Comparison of ENCODE assay signal across 12 mouse cellular contexts in genomic region chr6:126736996-126737395, GRCm38 (mm10). TPM values are rescaled to one million over a fixed set of nuclear protein-coding genes. Genes with fewer than 3 reads are reported as not detected.
DNase-seq lines count a peak whose midpoint lies in the region; ATAC-seq lines count a peak whose summit lies in the region.
"Had no signal": no experiment of that assay in that cellular context is flagged by ENCODE, and none has a peak within 500 bp of the region (broad histone marks: within the 10 kb centered on the region; RNA-seq: fewer than 3 reads in every experiment).

No protein-coding gene starts in this region.

- no peaks in the 10 kb centered on the region for H3K9me3 ChIP-seq in forebrain, embryonic 16.5 days (ENCODE audit: control insufficient read depth, low read length)
- H3K9me3 ChIP-seq in forebrain, embryonic 12.5 days = no peaks in the 10 kb centered on the region
- no peaks in the 10 kb centered on the region for H3K9me3 ChIP-seq in kidney, embryonic 15.5 days (replicated peaks)
- no peaks in the 10 kb centered on the region for H3K9me3 ChIP-seq in neural tube, embryonic 13.5 days
- no peaks in the 10 kb centered on the region for H3K9me3 ChIP-seq in neural tube, embryonic 15.5 days (replicated peaks)
- H3K9me3 ChIP-seq: liver, embryonic 12.5 days had no signal

- no peak overlapping the region for H3K9ac ChIP-seq in forebrain, embryonic 16.5 days (replicated peaks; ENCODE audit: low read depth, low read length)
- H3K9ac ChIP-seq in forebrain, embryonic 12.5 days = no peak overlapping the region
- H3K9ac ChIP-seq in kidney, embryonic 15.5 days = no peak overlapping the region
- H3K9ac ChIP-seq in neural tube, embryonic 13.5 days = no peak overlapping the region
- no peak overlapping the region for H3K9ac ChIP-seq in neural tube, embryonic 15.5 days (replicated peaks)
- H3K9ac ChIP-seq: liver, embryonic 12.5 days had no signal

- H3K27ac ChIP-seq in forebrain, embryonic 16.5 days (ENCODE audit: low read length) = no peak overlapping the region
- H3K27ac ChIP-seq in forebrain, embryonic 12.5 days = no peak overlapping the region
- no peak overlapping the region for H3K27ac ChIP-seq in kidney, embryonic 15.5 days
- H3K27ac ChIP-seq in neural tube, embryonic 13.5 days (replicated peaks) = no peak overlapping the region
- no peak overlapping the region for H3K27ac ChIP-seq in neural tube, embryonic 15.5 days (replicated peaks)
- H3K27ac ChIP-seq: liver, embryonic 12.5 days had no signal

- peak; percentile 51 for DNase-seq in kidney, adult 18-20 months
- no peak for DNase-seq in neural tube, embryonic 10.5 days (ENCODE audit: extremely low spot score, low spot score)
- DNase-seq in thymus, adult 18-20 months = no peak
- DNase-seq: adrenal gland, adult 2 months; gastrocnemius, postnatal 14 days; right cerebral cortex, postnatal 14 days had no signal

- WGBS in forebrain, embryonic 16.5 days = 67% methylated on average over 4 of the region's 4 CpGs
- 77% methylated on average over 4 of the region's 4 CpGs for WGBS in forebrain, embryonic 12.5 days
- WGBS in kidney, embryonic 15.5 days = 75% methylated on average over 4 of the region's 4 CpGs
- WGBS in neural tube, embryonic 13.5 days = 66% methylated on average over 4 of the region's 4 CpGs
- 68% methylated on average over 4 of the region's 4 CpGs for WGBS in neural tube, embryonic 15.5 days

- H3K4me1 ChIP-seq in forebrain, embryonic 16.5 days (replicated peaks; ENCODE audit: control insufficient read depth, insufficient read depth, low read length) = peaks cover 29% of the 10 kb centered on the region
- H3K4me1 ChIP-seq in forebrain, embryonic 12.5 days = peaks cover 31% of the 10 kb centered on the region
- H3K4me1 ChIP-seq in kidney, embryonic 15.5 days = peaks cover 19% of the 10 kb centered on the region
- peaks cover 53% of the 10 kb centered on the region for H3K4me1 ChIP-seq in neural tube, embryonic 13.5 days (replicated peaks)
- peaks cover 75% of the 10 kb centered on the region for H3K4me1 ChIP-seq in neural tube, embryonic 15.5 days
- H3K4me1 ChIP-seq: liver, embryonic 12.5 days had no signal

- no peak for ATAC-seq in forebrain, embryonic 16.5 days
- no peak for ATAC-seq in forebrain, embryonic 12.5 days (ENCODE audit: low FRiP score)
- ATAC-seq in kidney, embryonic 15.5 days (replicated peaks; ENCODE audit: low FRiP score) = no peak
- no peak for ATAC-seq in neural tube, embryonic 13.5 days (ENCODE audit: low read depth)
- ATAC-seq in neural tube, embryonic 15.5 days (ENCODE audit: low FRiP score) = no peak
- ATAC-seq: liver, embryonic 12.5 days had no signal

- peaks cover 2% of the 10 kb centered on the region; the same call in 1 of the 2 replicates for H3K27me3 ChIP-seq in forebrain, embryonic 16.5 days (replicated peaks; ENCODE audit: control insufficient read depth, insufficient read depth, low read length)
- H3K27me3 ChIP-seq in forebrain, embryonic 12.5 days = peaks cover 46% of the 10 kb centered on the region
- H3K27me3 ChIP-seq in kidney, embryonic 15.5 days = peaks cover 50% of the 10 kb centered on the region
- peaks cover 34% of the 10 kb centered on the region for H3K27me3 ChIP-seq in neural tube, embryonic 13.5 days
- peaks cover 9% of the 10 kb centered on the region for H3K27me3 ChIP-seq in neural tube, embryonic 15.5 days (replicated peaks)

- no peak overlapping the region for H3K4me3 ChIP-seq in forebrain, embryonic 16.5 days (replicated peaks; ENCODE audit: low read length)
- H3K4me3 ChIP-seq in forebrain, embryonic 12.5 days (replicated peaks) = no peak overlapping the region
- H3K4me3 ChIP-seq in kidney, embryonic 15.5 days (replicated peaks) = no peak overlapping the region
- 0 out of 2 replicates have a peak overlapping the region, but pooled peaks have one; percentile 1 for H3K4me3 ChIP-seq in neural tube, embryonic 13.5 days
- no peak overlapping the region for H3K4me3 ChIP-seq in neural tube, embryonic 15.5 days (replicated peaks)
- H3K4me3 ChIP-seq: liver, embryonic 12.5 days had no signal

- no peaks in the 10 kb centered on the region for H3K36me3 ChIP-seq in forebrain, embryonic 16.5 days (ENCODE audit: control insufficient read depth, insufficient read depth)
- H3K36me3 ChIP-seq in forebrain, embryonic 12.5 days (replicated peaks) = no peaks in the 10 kb centered on the region
- H3K36me3 ChIP-seq in kidney, embryonic 15.5 days = no peaks in the 10 kb centered on the region
- 0 out of 2 replicates have a peak, but pooled peaks cover 4% of the 10 kb centered on the region for H3K36me3 ChIP-seq in neural tube, embryonic 13.5 days
- peaks cover 3% of the 10 kb centered on the region; the same call in 1 of the 2 replicates for H3K36me3 ChIP-seq in neural tube, embryonic 15.5 days
- H3K36me3 ChIP-seq: liver, embryonic 12.5 days had no signal

- H3K4me2 ChIP-seq in forebrain, embryonic 16.5 days (ENCODE audit: low read length) = peak overlapping the region; percentile 11; the same call in 1 of the 2 replicates
- H3K4me2 ChIP-seq in forebrain, embryonic 12.5 days = no peak overlapping the region
- no peak overlapping the region for H3K4me2 ChIP-seq in kidney, embryonic 15.5 days
- H3K4me2 ChIP-seq in neural tube, embryonic 13.5 days = peak overlapping the region; percentile 83
- H3K4me2 ChIP-seq in neural tube, embryonic 15.5 days = peak overlapping the region; percentile 47
- H3K4me2 ChIP-seq: liver, embryonic 12.5 days had no signal

RNA-seq across cellular contexts. Expression of gene Kcna6, which starts 3.5 kb away (rescaled TPM):
- polyA plus RNA-seq in forebrain, embryonic 16.5 days (2015; fragmentation: Nextera tagmentation; extraction: Ambion mirVana) = 14.2 and 16.8 TPM in 2 replicates
- 5.9 and 6.3 TPM in 2 replicates for polyA plus RNA-seq in forebrain, embryonic 12.5 days (2016; fragmentation: Nextera tagmentation; extraction: Ambion mirVana)
- 2.3 and 3.2 TPM in 2 replicates for polyA plus RNA-seq in kidney, embryonic 15.5 days (2015; fragmentation: Nextera tagmentation; extraction: Ambion mirVana)
- polyA plus RNA-seq in neural tube, embryonic 13.5 days (2015; fragmentation: Nextera tagmentation; extraction: Ambion mirVana) = 19.9 and 26.1 TPM in 2 replicates
- 23.7 and 26.5 TPM in 2 replicates for polyA plus RNA-seq in neural tube, embryonic 15.5 days (2015; fragmentation: Nextera tagmentation; extraction: Ambion mirVana)

Comparison
In these comparisons a context has a peak if more than half of its experiments do, and no peak if none do; other contexts are left out.
1. H3K4me2 ChIP-seq: peak in forebrain, embryonic 16.5 days (single experiment), neural tube, embryonic 13.5 days (single experiment) and neural tube, embryonic 15.5 days (single experiment); none in forebrain, embryonic 12.5 days (single experiment) and kidney, embryonic 15.5 days (single experiment).